Mouse (Mus musculus): ENCODE results near the gene Rapgef3.

- no peak for TF ChIP-seq EP300 (IDR thresholded peaks at IDR 0.05; ENCODE audit: low read depth)
- no peak for TF ChIP-seq CTCF (IDR thresholded peaks at IDR 0.05; ENCODE audit: low read depth)
Measured at GRCm38 (mm10) chr15:97799446-97799845, 31.7 kb upstream of the Rapgef3 start.

Data from heart, postnatal 0 days (tissue).